Mouse (Mus musculus) heart, adult 2 months (tissue): ENCODE measurements at regions not wholly inside any gene's neighbourhood (a gene's known extent, or its start where the extent isn't known, plus 50 kb on each side); places are given as distances from the start of the nearest gene placed in this dataset.

Source experiments
- CTCF ChIP-seq: fragments of 200-600 bp; IDR thresholded peaks from 2 replicates; pipeline ENCODE4 v1.8.1; 2022; ENCODE audit warnings: antibody characterized with exemption, mild to moderate bottlenecking, moderate library complexity
- EP300 ChIP-seq: fragments of 200-500 bp; IDR thresholded peaks from 2 replicates; pipeline ENCODE4 v1.6.1; 2011; ENCODE audit warnings: low read depth, low read length, control low read depth; ENCODE audit not compliant: insufficient read depth
- POLR2A ChIP-seq: fragments of 200-500 bp; IDR thresholded peaks from 2 replicates; pipeline ENCODE4 v1.6.1; 2011; ENCODE audit warnings: mild to moderate bottlenecking, low read depth, low read length, control low read depth; ENCODE audit not compliant: insufficient read depth

DNA sequence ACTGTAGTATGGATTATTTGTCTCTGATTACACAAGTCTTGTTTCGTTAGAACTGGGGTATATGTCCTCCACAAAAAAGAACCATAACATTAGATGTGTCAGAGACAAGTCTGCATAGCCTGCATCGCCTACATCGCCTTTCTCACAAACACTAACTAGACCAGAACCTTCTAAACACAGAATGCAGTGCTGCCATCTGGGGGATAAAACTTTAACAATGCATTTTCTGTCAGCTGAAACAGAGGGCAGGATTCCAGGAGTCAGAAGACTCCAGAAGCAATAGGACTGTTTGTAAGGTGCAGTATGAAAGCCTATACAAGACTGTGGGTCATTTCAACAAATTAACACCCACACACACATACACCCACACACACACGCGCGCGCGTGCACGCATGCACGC is 485.4 kb upstream of the Syt1 start:
- TF ChIP-seq POLR2A (no peak), CTCF (peak; percentile 51), EP300 (no peak)
